Mouse (Mus musculus) layer of hippocampus, adult 2 months (tissue): ENCODE data around the gene Pnpt1. TPM values are rescaled to one million over a fixed set of nuclear protein-coding genes. Genes with fewer than 3 reads are reported as not detected.

ENCODE experiments used
- DNase-seq, 2 experiments: peaks; one replicate each; pipeline ENCODE4 v3.0.0; 2022; ENCODE audit warnings: low spot score in 2 of 2
- H3K27ac ChIP-seq: fragments of 200-600 bp; 2 replicates; pipeline ENCODE4 v1.8.1; 2022
- H3K4me3 ChIP-seq: fragments of 200-600 bp; 2 replicates; pipeline ENCODE4 v1.8.1; 2022; ENCODE audit warnings: mild to moderate bottlenecking
- CTCF ChIP-seq: fragments of 200-600 bp; conservative IDR thresholded peaks from 2 replicates; pipeline ENCODE4 v1.8.1; 2022; ENCODE audit warnings: antibody characterized with exemption, mild to moderate bottlenecking, moderate library complexity
- total RNA-seq, 2 experiments: library from RNA; stranded (reverse); gene quantifications; 2 replicates each; pipeline ENCODE4 v1.2.3; 2021

Pnpt1 gene
- total RNA-seq, 2 experiments from 2014 or later = 21.8 to 22.5 TPM

GRCm38 (mm10) chr11:29180657-29181056 lies 50.1 kb downstream of the Pnpt1 start:
- Histone ChIP-seq H3K4me3 (no peak overlapping the region), H3K27ac (peak overlapping the region; percentile 47)
- no peak for TF ChIP-seq CTCF
- peak; percentile 44 to 57 for DNase-seq

GRCm38 (mm10) chr11:29181751-29182150 lies 51.2 kb downstream of the Pnpt1 start:
- H3K27ac ChIP-seq = no peak overlapping the region
- TF ChIP-seq CTCF = no peak
- no peak for DNase-seq
- H3K4me3 ChIP-seq = no peak overlapping the region

GRCm38 (mm10) chr11:29188981-29189380 lies 58.4 kb downstream of the Pnpt1 start:
- no peak for DNase-seq
- H3K27ac ChIP-seq = no peak overlapping the region
- H3K4me3 ChIP-seq = no peak overlapping the region
- no peak for TF ChIP-seq CTCF

GRCm38 (mm10) chr11:29203653-29204052 lies 73.1 kb downstream of the Pnpt1 start:
- no peak overlapping the region for H3K4me3 ChIP-seq
- DNase-seq = no peak
- TF ChIP-seq CTCF = peak; percentile 61
- H3K27ac ChIP-seq = no peak overlapping the region

GRCm38 (mm10) chr11:29209774-29210173 lies 79.2 kb downstream of the Pnpt1 start:
- DNase-seq = no peak
- no peak for TF ChIP-seq CTCF
- H3K4me3 ChIP-seq = no peak overlapping the region
- no peak overlapping the region for H3K27ac ChIP-seq

Other genes starting within 250 kb of the Pnpt1 start
- 10 to 100 TPM; 50.3 to 55.9 TPM for gene Ppp4r3b, start 42.1 kb downstream of the Pnpt1 start, total RNA-seq
- gene Cfap36, start 116.7 kb downstream of the Pnpt1 start, total RNA-seq = 100 to 1,000 TPM; 130 to 132 TPM
- gene Ccdc88a, start 242.9 kb downstream of the Pnpt1 start, total RNA-seq = 10 to 100 TPM; 62.8 to 69.3 TPM